Mouse (Mus musculus): ENCODE results near the gene B4galnt1. TPM values are rescaled to one million over a fixed set of nuclear protein-coding genes. Genes with fewer than 3 reads are reported as not detected.

B4galnt1 gene
- total and polyA plus RNA-seq, 3 experiments = 1.8 to 9.5 (median 2.0) TPM

- DNase-seq = no peak
- WGBS = 86% methylated on average over 7 of the region's 7 CpGs
- intact Hi-C loops (cut with DNase I) = loop anchor here (5.0 kb wide), 1 partner anchor 153 kb away; no protein-coding TSS in a partner anchor
Measured at GRCm38 (mm10) chr10:127174170-127174569, 9.1 kb downstream of the B4galnt1 start.

GRCm38 (mm10) chr10:127176228-127176627 is 11.2 kb downstream of the B4galnt1 start:
- intact Hi-C loops (cut with DNase I) = loop anchor here (5.0 kb wide), 2 partner anchors 36 to 166 kb away; partner anchors contain the start of genes Gli1 and Pip4k2c
- no peaks in the 10 kb centered on the region for H3K36me3 ChIP-seq (ENCODE audit: control insufficient read depth, insufficient read depth, low read length)
- no peaks in the 10 kb centered on the region for H3K79me2 ChIP-seq (replicated peaks; ENCODE audit: control insufficient read depth, insufficient read depth, low read length)
- H3K27ac ChIP-seq = no peak overlapping the region
- TF ChIP-seq EP300 (IDR thresholded peaks at IDR 0.05; ENCODE audit: insufficient read depth, low read depth, low read length) (no peak), POLR2A (IDR thresholded peaks at IDR 0.05; ENCODE audit: insufficient read depth, low read depth, low read length) (no peak), CTCF (IDR thresholded peaks at IDR 0.05) (no peak)
- no peak overlapping the region for H3K9ac ChIP-seq (ENCODE audit: low read depth, low read length)
- DNase-seq = no peak
- H3K27me3 ChIP-seq (ENCODE audit: control insufficient read depth, insufficient read depth, low read length) = no peaks in the 10 kb centered on the region
- WGBS = 66% methylated on average over 3 of the region's 3 CpGs
- no peak overlapping the region for H3K4me3 ChIP-seq
- peaks cover 5% of the 10 kb centered on the region; the same call in 1 of the 2 replicates for H3K4me1 ChIP-seq (ENCODE audit: control insufficient read depth, insufficient read depth, low read length)

More at GRCm38 (mm10) chr10:127174170-127174569, 9.1 kb downstream of the B4galnt1 start:
- H3K36me3 ChIP-seq (ENCODE audit: control insufficient read depth, insufficient read depth, low read length) = no peaks in the 10 kb centered on the region
- H3K79me2 ChIP-seq (replicated peaks; ENCODE audit: control insufficient read depth, insufficient read depth, low read length) = no peaks in the 10 kb centered on the region
- H3K4me1 ChIP-seq (ENCODE audit: control insufficient read depth, insufficient read depth, low read length) = peaks cover 5% of the 10 kb centered on the region; the same call in 1 of the 2 replicates
- no peak overlapping the region for H3K27ac ChIP-seq
- no peaks in the 10 kb centered on the region for H3K27me3 ChIP-seq (ENCODE audit: control insufficient read depth, insufficient read depth, low read length)
- no peak overlapping the region for H3K4me3 ChIP-seq
- TF ChIP-seq POLR2A (IDR thresholded peaks at IDR 0.05; ENCODE audit: insufficient read depth, low read depth, low read length) (no peak), CTCF (IDR thresholded peaks at IDR 0.05) (no peak), EP300 (IDR thresholded peaks at IDR 0.05; ENCODE audit: insufficient read depth, low read depth, low read length) (no peak)
- H3K9ac ChIP-seq (ENCODE audit: low read depth, low read length) = no peak overlapping the region

GRCm38 (mm10) chr10:127176756-127177155 is 11.7 kb downstream of the B4galnt1 start:
- H3K36me3 ChIP-seq (ENCODE audit: control insufficient read depth, insufficient read depth, low read length) = no peaks in the 10 kb centered on the region
- no peaks in the 10 kb centered on the region for H3K79me2 ChIP-seq (replicated peaks; ENCODE audit: control insufficient read depth, insufficient read depth, low read length)
- peak in 1 of 2 experiments; percentile 1 for DNase-seq
- WGBS = 14% methylated on average over 7 of the region's 7 CpGs
- intact Hi-C loops (cut with DNase I) = loop anchor here (1.0 to 5.0 kb wide), 3 partner anchors 36 to 166 kb away; partner anchors contain the start of genes Gli1 and Pip4k2c
- no peak overlapping the region for H3K4me3 ChIP-seq
- no peak overlapping the region for H3K27ac ChIP-seq
- no peaks in the 10 kb centered on the region for H3K27me3 ChIP-seq (ENCODE audit: control insufficient read depth, insufficient read depth, low read length)
- peaks cover 5% of the 10 kb centered on the region; the same call in 1 of the 2 replicates for H3K4me1 ChIP-seq (ENCODE audit: control insufficient read depth, insufficient read depth, low read length)
- no peak overlapping the region for H3K9ac ChIP-seq (ENCODE audit: low read depth, low read length)
- TF ChIP-seq EP300 (IDR thresholded peaks at IDR 0.05; ENCODE audit: insufficient read depth, low read depth, low read length) (no peak), CTCF (IDR thresholded peaks at IDR 0.05) (no peak), POLR2A (IDR thresholded peaks at IDR 0.05; ENCODE audit: insufficient read depth, low read depth, low read length) (no peak)

- TF ChIP-seq EP300 (IDR thresholded peaks at IDR 0.05; ENCODE audit: insufficient read depth, low read depth, low read length) = no peak
- no peak for TF ChIP-seq POLR2A (IDR thresholded peaks at IDR 0.05; ENCODE audit: insufficient read depth, low read depth, low read length)
- no peak for TF ChIP-seq CTCF (IDR thresholded peaks at IDR 0.05)
- no peak overlapping the region for H3K9ac ChIP-seq (ENCODE audit: low read depth, low read length)
- no peaks in the 10 kb centered on the region for H3K79me2 ChIP-seq (replicated peaks; ENCODE audit: control insufficient read depth, insufficient read depth, low read length)
- intact Hi-C loops (cut with DNase I) = loop anchor here (1.0 to 5.0 kb wide), 3 partner anchors 35 to 165 kb away; partner anchors contain the start of genes Gli1 and Pip4k2c
- no peaks in the 10 kb centered on the region for H3K36me3 ChIP-seq (ENCODE audit: control insufficient read depth, insufficient read depth, low read length)
- H3K4me1 ChIP-seq (ENCODE audit: control insufficient read depth, insufficient read depth, low read length) = peaks cover 5% of the 10 kb centered on the region; the same call in 1 of the 2 replicates
- no peak overlapping the region for H3K27ac ChIP-seq
- H3K27me3 ChIP-seq (ENCODE audit: control insufficient read depth, insufficient read depth, low read length) = no peaks in the 10 kb centered on the region
- DNase-seq = no peak
- 28% methylated on average over 9 of the region's 9 CpGs for WGBS
- no peak overlapping the region for H3K4me3 ChIP-seq
Measured at GRCm38 (mm10) chr10:127177235-127177634, 12.2 kb downstream of the B4galnt1 start.

- under 1% methylated on average over 23 of the region's 23 CpGs for WGBS
- no peaks in the 10 kb centered on the region for H3K79me2 ChIP-seq (replicated peaks; ENCODE audit: control insufficient read depth, insufficient read depth, low read length)
- intact Hi-C loops (cut with DNase I) = loop anchor here (1.0 to 5.0 kb wide), 3 partner anchors 35 to 165 kb away; partner anchors contain the start of genes Gli1 and Pip4k2c
- peak overlapping the region; percentile 37 for H3K9ac ChIP-seq (ENCODE audit: low read depth, low read length)
- H3K36me3 ChIP-seq (ENCODE audit: control insufficient read depth, insufficient read depth, low read length) = no peaks in the 10 kb centered on the region
- peak; percentile 77 to 86 for DNase-seq
- no peaks in the 10 kb centered on the region for H3K27me3 ChIP-seq (ENCODE audit: control insufficient read depth, insufficient read depth, low read length)
- H3K27ac ChIP-seq = peak overlapping the region; percentile 60
- H3K4me3 ChIP-seq = peak overlapping the region; percentile 62
- H3K4me1 ChIP-seq (ENCODE audit: control insufficient read depth, insufficient read depth, low read length) = peaks cover 5% of the 10 kb centered on the region; the same call in 1 of the 2 replicates
- peak; percentile 97 for TF ChIP-seq CTCF (IDR thresholded peaks at IDR 0.05)
- 0 out of 2 replicates have a peak, but pooled peaks have one; percentile 24 for TF ChIP-seq EP300 (IDR thresholded peaks at IDR 0.05; ENCODE audit: insufficient read depth, low read depth, low read length)
- TF ChIP-seq POLR2A (IDR thresholded peaks at IDR 0.05; ENCODE audit: insufficient read depth, low read depth, low read length) = peak; percentile 82
Measured at GRCm38 (mm10) chr10:127177719-127178118, 12.7 kb downstream of the B4galnt1 start.
